Mouse (Mus musculus) small intestine, adult 2 months (tissue): Measurements from ENCODE around the gene Mamdc4.

Experiments used
- CTCF ChIP-seq: fragments of 200-500 bp; IDR thresholded peaks from 2 replicates; pipeline ENCODE4 v1.5.1; 2012; ENCODE audit warnings: low read depth, mild to moderate bottlenecking, control low read depth, inconsistent platforms, low read length, moderate library complexity, mixed read lengths; ENCODE audit not compliant: insufficient replicate concordance, insufficient read length; ENCODE audit errors: extremely low read depth
- POLR2A ChIP-seq: fragments of 200-500 bp; IDR thresholded peaks from 2 replicates; pipeline ENCODE4 v1.6.1; 2012; ENCODE audit warnings: low read depth, mild to moderate bottlenecking, control low read depth, inconsistent platforms, low read length, moderate library complexity

GRCm38 (mm10) chr2:25561946-25562345 lies 12.7 kb downstream of the Mamdc4 start:
- TF ChIP-seq CTCF, result no peak
- no peak for TF ChIP-seq POLR2A
